Mouse (Mus musculus): ENCODE results near the gene Adra1b.
A peak's percentile ranks its signal among the peaks of the same experiment; 100 is the strongest.

Adra1b gene

GRCm38 (mm10) chr11:43901051-43901654 is at the start of gene Adra1b:
Adra1b (minus strand) TSS chr11:43901210.
- no peak for DNase-seq (ENCODE audit: low spot score in 2 of 2)

- DNase-seq (ENCODE audit: low spot score in 2 of 2), result no peak
These were observed 49.3 kb upstream of the Adra1b start for GRCm38 (mm10) chr11:43950274-43950673.

GRCm38 (mm10) chr11:43943781-43944180 is 42.8 kb upstream of the Adra1b start:
- DNase-seq (ENCODE audit: low spot score in 2 of 2), result no peak

GRCm38 (mm10) chr11:43943167-43943566 is 42.2 kb upstream of the Adra1b start:
- no peak for DNase-seq (ENCODE audit: low spot score in 2 of 2)

GRCm38 (mm10) chr11:43940501-43941202 is 39.6 kb upstream of the Adra1b start:
- no peak for DNase-seq (ENCODE audit: low spot score in 2 of 2)

- DNase-seq (ENCODE audit: low spot score in 2 of 2), result no peak
These were observed 35.0 kb upstream of the Adra1b start for GRCm38 (mm10) chr11:43936023-43936422.

- DNase-seq (ENCODE audit: low spot score in 2 of 2), result no peak
These were observed 32.5 kb upstream of the Adra1b start for GRCm38 (mm10) chr11:43933480-43933879.

GRCm38 (mm10) chr11:43933000-43933399 is 32.0 kb upstream of the Adra1b start:
- no peak for DNase-seq (ENCODE audit: low spot score in 2 of 2)

- DNase-seq (ENCODE audit: low spot score in 2 of 2), result no peak
These were observed 29.2 kb upstream of the Adra1b start for GRCm38 (mm10) chr11:43930191-43930590.

GRCm38 (mm10) chr11:43929706-43930105 is 28.7 kb upstream of the Adra1b start:
- no peak for DNase-seq (ENCODE audit: low spot score in 2 of 2)

GRCm38 (mm10) chr11:43929178-43929577 is 28.2 kb upstream of the Adra1b start:
- peak; percentile 73 to 78 for DNase-seq (ENCODE audit: low spot score in 2 of 2)

- peak; percentile 42 to 56 for DNase-seq (ENCODE audit: low spot score in 2 of 2)
These were observed 26.3 kb upstream of the Adra1b start for GRCm38 (mm10) chr11:43927133-43927815.

GRCm38 (mm10) chr11:43926163-43926562 is 25.2 kb upstream of the Adra1b start:
- DNase-seq (ENCODE audit: low spot score in 2 of 2), result no peak

- peak; percentile 12 to 21 for DNase-seq (ENCODE audit: low spot score in 2 of 2)
These were observed 24.6 kb upstream of the Adra1b start for GRCm38 (mm10) chr11:43925584-43925983.

- no peak for DNase-seq (ENCODE audit: low spot score in 2 of 2)
These were observed 20.7 kb upstream of the Adra1b start for GRCm38 (mm10) chr11:43921701-43922100.

GRCm38 (mm10) chr11:43919492-43920055 is 18.6 kb upstream of the Adra1b start:
- DNase-seq (ENCODE audit: low spot score in 2 of 2), result peak; percentile 5 to 18

- no peak for DNase-seq (ENCODE audit: low spot score in 2 of 2)
These were observed 13.8 kb upstream of the Adra1b start for GRCm38 (mm10) chr11:43914552-43915447.

- no peak for DNase-seq (ENCODE audit: low spot score in 2 of 2)
These were observed 11.3 kb upstream of the Adra1b start for GRCm38 (mm10) chr11:43912136-43912888.

- no peak for DNase-seq (ENCODE audit: low spot score in 2 of 2)
These were observed 10.6 kb upstream of the Adra1b start for GRCm38 (mm10) chr11:43911646-43912045.

GRCm38 (mm10) chr11:43903351-43903750 is 2.3 kb upstream of the Adra1b start:
- DNase-seq (ENCODE audit: low spot score in 2 of 2), result no peak

- DNase-seq (ENCODE audit: low spot score in 2 of 2), result no peak
These were observed 1.3 kb downstream of the Adra1b start for GRCm38 (mm10) chr11:43899696-43900095.

All from heart, adult 9 months (tissue).